Mouse (Mus musculus): ENCODE measurements at regions not wholly inside any gene's neighbourhood (a gene's known extent, or its start where the extent isn't known, plus 50 kb on each side); places are given as distances from the start of the nearest gene placed in this dataset.

DNA sequence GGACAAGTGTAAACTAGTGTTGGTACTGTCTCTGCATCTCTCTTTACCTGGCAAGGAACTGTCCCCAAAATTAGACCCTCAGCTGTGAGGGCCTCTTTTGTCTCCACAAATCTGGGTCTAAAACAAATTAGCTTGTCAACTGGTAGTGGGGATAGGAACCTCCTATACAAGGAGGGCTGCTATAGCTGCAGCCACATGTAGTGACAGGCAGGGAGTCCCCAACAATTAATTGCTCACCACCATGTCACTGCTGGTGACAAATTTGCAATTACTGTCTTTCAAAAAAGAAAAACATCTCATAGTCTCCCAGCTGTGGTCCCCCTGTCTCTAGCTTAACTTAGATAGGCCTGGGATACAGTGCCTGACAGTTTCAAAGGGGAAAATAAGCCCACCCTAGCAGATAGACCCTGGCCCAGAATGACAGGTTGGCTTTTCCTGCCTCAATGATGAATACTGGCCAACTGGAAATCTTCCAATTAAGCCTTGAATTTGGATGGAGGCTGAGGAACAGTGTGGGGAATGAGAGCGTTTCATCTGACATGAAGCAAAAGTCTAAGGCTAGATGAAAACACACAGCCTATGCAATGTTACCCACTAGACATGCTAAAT lies 110.6 kb upstream of the B3gat1 start:
- Histone ChIP-seq H3K4me3 (no peak overlapping the region), H3K4me1 (no peaks in the 10 kb centered on the region), H3K27ac (no peak overlapping the region), H3K27me3 (ENCODE audit: poor library complexity, severe bottlenecking) (no peaks in the 10 kb centered on the region), H3K36me3 (replicated peaks) (no peaks in the 10 kb centered on the region), H3K9me3 (no peaks in the 10 kb centered on the region)
- WGBS, result 94% methylated on average over 1 of the region's 1 CpGs
- DNase-seq (ENCODE audit: extremely low spot score, low spot score), result no peak

- no peak overlapping the region for H3K4me3 ChIP-seq
- no peaks in the 10 kb centered on the region for H3K27me3 ChIP-seq (ENCODE audit: poor library complexity, severe bottlenecking)
- no peaks in the 10 kb centered on the region for H3K9me3 ChIP-seq
- DNase-seq (ENCODE audit: extremely low spot score, low spot score), result no peak
- no peaks in the 10 kb centered on the region for H3K4me1 ChIP-seq
- no peak overlapping the region for H3K27ac ChIP-seq
- 87% methylated on average over 2 of the region's 2 CpGs for WGBS
- no peaks in the 10 kb centered on the region for H3K36me3 ChIP-seq (replicated peaks)
Measured at GRCm38 (mm10) chr9:26625171-26625937, 108.2 kb upstream of the B3gat1 start.

- Histone ChIP-seq H3K4me1 (no peaks in the 10 kb centered on the region), H3K27me3 (ENCODE audit: poor library complexity, severe bottlenecking) (no peaks in the 10 kb centered on the region), H3K4me3 (no peak overlapping the region), H3K36me3 (replicated peaks) (no peaks in the 10 kb centered on the region), H3K27ac (no peak overlapping the region), H3K9me3 (no peaks in the 10 kb centered on the region)
- no peak for DNase-seq (ENCODE audit: extremely low spot score, low spot score)
- 91% methylated on average over 8 of the region's 8 CpGs for whole genome bisulfite sequencing
Measured at GRCm38 (mm10) chr9:26632891-26633650, 100.5 kb upstream of the B3gat1 start.

DNA sequence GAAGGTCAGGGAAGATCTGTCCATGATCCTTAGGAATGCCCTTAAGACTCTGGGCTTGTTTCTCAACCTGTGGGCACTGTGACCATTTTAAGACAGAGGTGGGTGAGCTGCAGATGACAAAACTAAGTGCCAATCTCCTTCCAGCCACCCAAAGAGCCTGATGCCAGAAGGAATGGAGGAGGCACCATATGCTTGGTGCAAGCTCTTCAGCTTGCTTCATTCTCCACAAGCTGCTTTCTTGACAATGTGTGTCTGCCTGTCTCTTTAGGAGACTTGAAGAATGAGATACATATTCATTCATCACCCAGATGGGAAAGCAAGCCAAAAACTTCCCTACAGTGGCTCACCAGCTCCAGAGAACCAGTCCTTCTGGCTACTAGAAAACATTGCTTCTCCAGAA lies 98.3 kb upstream of the B3gat1 start:
- Histone ChIP-seq H3K9me3 (no peaks in the 10 kb centered on the region), H3K4me1 (no peaks in the 10 kb centered on the region)

DNA sequence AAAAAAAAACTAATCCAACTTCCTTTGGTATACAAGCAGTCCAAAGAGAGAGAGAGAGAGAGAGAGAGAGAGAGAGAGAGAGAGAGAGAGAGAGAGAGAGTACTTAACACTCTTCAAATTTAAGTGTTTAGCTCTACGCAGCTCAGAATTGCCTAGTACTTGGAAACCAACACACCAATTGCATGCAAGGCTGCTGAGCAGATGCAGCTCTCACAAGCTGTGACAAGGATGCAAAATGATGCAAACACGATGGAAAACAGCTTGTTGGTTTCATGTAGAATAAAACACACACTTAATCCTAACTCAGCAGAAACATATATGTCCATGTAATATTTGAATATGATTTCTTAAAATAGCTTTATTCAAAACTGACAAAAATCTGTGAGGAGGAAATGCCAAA lies 94.9 kb upstream of the B3gat1 start:
- no peaks in the 10 kb centered on the region for H3K36me3 ChIP-seq (replicated peaks)
- H3K27me3 ChIP-seq (ENCODE audit: poor library complexity, severe bottlenecking), result no peaks in the 10 kb centered on the region
- WGBS, result 90% methylated on average over 2 of the region's 2 CpGs
- no peaks in the 10 kb centered on the region for H3K4me1 ChIP-seq
- no peaks in the 10 kb centered on the region for H3K9me3 ChIP-seq
- no peak for DNase-seq (ENCODE audit: extremely low spot score, low spot score)
- no peak overlapping the region for H3K27ac ChIP-seq
- H3K4me3 ChIP-seq, result no peak overlapping the region

More for the DNA sequence above, 98.3 kb upstream of the B3gat1 start:
- no peak for DNase-seq (ENCODE audit: extremely low spot score, low spot score)
- Histone ChIP-seq H3K36me3 (replicated peaks) (no peaks in the 10 kb centered on the region), H3K4me3 (no peak overlapping the region), H3K27ac (no peak overlapping the region), H3K27me3 (ENCODE audit: poor library complexity, severe bottlenecking) (no peaks in the 10 kb centered on the region)

DNA sequence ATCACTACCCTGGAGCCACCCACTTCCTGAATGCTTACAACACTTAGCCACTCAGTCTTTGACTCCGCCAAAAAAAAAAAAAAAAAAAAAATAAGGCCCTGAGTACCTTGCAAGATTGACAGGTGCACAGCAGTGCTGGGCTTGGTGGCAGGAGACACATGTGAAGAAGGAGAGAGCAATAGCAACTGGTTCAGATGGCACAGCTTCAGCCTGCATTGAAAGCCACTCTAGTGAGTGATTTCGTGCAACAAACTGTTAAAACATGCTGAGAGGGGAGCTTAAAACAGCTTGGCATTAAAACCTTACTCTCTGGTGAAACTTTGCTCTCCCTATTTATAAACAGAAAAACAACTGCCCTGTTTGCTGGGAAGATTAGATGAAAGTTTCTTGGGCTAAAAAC lies 91.2 kb upstream of the B3gat1 start:
- Histone ChIP-seq H3K36me3 (replicated peaks) (no peaks in the 10 kb centered on the region), H3K27me3 (ENCODE audit: poor library complexity, severe bottlenecking) (no peaks in the 10 kb centered on the region), H3K27ac (no peak overlapping the region), H3K9me3 (no peaks in the 10 kb centered on the region), H3K4me3 (no peak overlapping the region), H3K4me1 (no peaks in the 10 kb centered on the region)
- no peak for DNase-seq (ENCODE audit: extremely low spot score, low spot score)
- WGBS, result 85% methylated on average over 2 of the region's 2 CpGs

DNA sequence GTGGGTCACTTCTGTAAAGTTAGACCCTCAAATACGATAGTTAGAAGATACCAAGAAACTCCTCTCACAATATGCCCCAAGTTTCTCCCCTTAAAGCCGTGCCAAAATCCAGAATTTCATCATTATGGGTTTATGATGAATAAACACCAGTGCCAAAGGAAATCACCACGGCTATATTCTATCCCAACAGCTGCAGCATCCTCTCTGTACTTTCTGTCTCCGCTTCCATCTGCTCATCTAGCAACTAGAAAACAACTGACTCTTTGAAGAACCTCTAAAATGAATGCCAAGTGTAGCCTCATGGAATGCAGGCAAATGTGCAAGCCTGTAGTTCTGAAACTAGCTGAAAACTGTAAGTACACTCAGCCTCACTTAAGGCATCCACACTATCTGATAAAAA lies 90.7 kb upstream of the B3gat1 start:
- no peaks in the 10 kb centered on the region for H3K9me3 ChIP-seq
- DNase-seq (ENCODE audit: extremely low spot score, low spot score), result no peak
- WGBS, result 92% methylated on average over 4 of the region's 4 CpGs
- no peaks in the 10 kb centered on the region for H3K27me3 ChIP-seq (ENCODE audit: poor library complexity, severe bottlenecking)
- no peaks in the 10 kb centered on the region for H3K36me3 ChIP-seq (replicated peaks)
- H3K4me3 ChIP-seq, result no peak overlapping the region
- no peaks in the 10 kb centered on the region for H3K4me1 ChIP-seq
- no peak overlapping the region for H3K27ac ChIP-seq

DNA sequence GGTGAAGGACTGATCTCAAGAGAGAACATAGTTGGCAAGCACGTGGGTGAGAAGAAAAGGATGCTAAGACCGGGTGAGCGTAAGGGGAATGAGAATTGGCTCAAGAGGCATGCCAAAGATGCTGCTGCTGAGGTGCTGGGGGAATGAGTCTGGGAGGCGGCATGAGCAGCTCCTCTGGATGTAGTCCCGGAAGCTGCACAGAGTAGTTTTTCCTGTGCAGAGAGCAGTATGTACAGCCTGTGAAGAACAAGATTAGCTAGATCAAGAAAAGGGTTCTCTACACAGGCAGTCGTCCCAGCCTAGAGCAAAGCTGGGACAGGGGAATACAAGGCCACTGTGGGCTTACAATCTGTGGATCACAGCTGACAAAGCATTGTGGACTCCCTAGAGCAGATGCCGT lies 84.0 kb upstream of the B3gat1 start:
- 89% methylated on average over 7 of the region's 7 CpGs for WGBS
- no peaks in the 10 kb centered on the region for H3K27me3 ChIP-seq (ENCODE audit: poor library complexity, severe bottlenecking)
- H3K4me3 ChIP-seq, result no peak overlapping the region
- H3K36me3 ChIP-seq (replicated peaks), result no peaks in the 10 kb centered on the region
- no peaks in the 10 kb centered on the region for H3K9me3 ChIP-seq
- H3K4me1 ChIP-seq, result peaks cover 5% of the 10 kb centered on the region
- H3K27ac ChIP-seq, result no peak overlapping the region
- DNase-seq (ENCODE audit: extremely low spot score, low spot score), result no peak

DNA sequence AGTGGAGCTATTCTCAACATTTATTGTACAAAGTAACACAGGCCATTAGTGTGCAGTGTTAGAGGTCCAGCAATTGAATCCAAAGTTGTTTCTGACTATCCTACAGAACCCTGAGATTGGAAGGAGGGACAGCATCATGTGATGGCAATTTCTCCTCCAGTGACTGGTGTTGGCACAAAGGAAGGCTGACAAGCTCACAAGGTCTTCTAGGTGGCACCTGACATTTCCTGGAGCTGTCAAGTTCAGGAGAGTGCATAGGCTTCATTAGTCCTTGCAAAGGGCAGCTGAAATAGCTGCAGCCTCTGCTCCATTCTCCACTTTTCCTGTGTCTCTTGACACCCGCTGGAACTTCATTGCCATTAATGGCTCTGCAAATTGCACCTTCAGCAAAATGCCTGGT lies 80.6 kb upstream of the B3gat1 start:
- H3K27ac ChIP-seq, result no peak overlapping the region
- H3K4me3 ChIP-seq, result no peak overlapping the region
- WGBS, result 82% methylated on average over 1 of the region's 1 CpGs

DNA sequence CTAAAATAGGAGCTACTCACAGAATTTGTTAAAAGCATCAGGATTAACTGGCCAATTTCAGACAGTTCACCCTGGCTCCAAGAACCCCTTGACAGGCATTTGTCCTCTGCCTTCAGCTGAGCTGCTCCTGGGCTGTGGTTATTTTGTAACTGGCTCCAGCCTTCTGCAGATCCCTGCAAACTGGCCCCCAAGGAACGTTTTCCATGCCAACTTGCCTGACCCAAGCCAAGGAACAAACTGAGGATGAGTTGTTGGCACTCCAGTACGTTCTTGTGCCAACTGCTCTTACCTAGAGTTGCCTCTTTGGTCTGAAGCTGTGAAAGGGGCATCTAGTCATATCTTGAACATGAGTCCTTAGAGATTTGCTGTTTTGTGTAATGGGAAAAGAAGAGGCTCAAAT lies 74.2 kb upstream of the B3gat1 start:
- 74% methylated on average over 2 of the region's 2 CpGs for WGBS
- Histone ChIP-seq H3K4me3 (no peak overlapping the region), H3K27ac (no peak overlapping the region), H3K4me1 (no peaks in the 10 kb centered on the region), H3K27me3 (ENCODE audit: poor library complexity, severe bottlenecking) (no peaks in the 10 kb centered on the region), H3K9me3 (no peaks in the 10 kb centered on the region), H3K36me3 (replicated peaks) (no peaks in the 10 kb centered on the region)
- no peak for DNase-seq (ENCODE audit: extremely low spot score, low spot score)

More for the DNA sequence above, 80.6 kb upstream of the B3gat1 start:
- DNase-seq (ENCODE audit: extremely low spot score, low spot score), result no peak
- no peaks in the 10 kb centered on the region for H3K36me3 ChIP-seq (replicated peaks)
- no peaks in the 10 kb centered on the region for H3K9me3 ChIP-seq
- H3K27me3 ChIP-seq (ENCODE audit: poor library complexity, severe bottlenecking), result no peaks in the 10 kb centered on the region
- peaks cover 5% of the 10 kb centered on the region for H3K4me1 ChIP-seq

GRCm38 (mm10) chr9:26663544-26663943 lies 70.0 kb upstream of the B3gat1 start:
- H3K9me3 ChIP-seq, result no peaks in the 10 kb centered on the region

DNA sequence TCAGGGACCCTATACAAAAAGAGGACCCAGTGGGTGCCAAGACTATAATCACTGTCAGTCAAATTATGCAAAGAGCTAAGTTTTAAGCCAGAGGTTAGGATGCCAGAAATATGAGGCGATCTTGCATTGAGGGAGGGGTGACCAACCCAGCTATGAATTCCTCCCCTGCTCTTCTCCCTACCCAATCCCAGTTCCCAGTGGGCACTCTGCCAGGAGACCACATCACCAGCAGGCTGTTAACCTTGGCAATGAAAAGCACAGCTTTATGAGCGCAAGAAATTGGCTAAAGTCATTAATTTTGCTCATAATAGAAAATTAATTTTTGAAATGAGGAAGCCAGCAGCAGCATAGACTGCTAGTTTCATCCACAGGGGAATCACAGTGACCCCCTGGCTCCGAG lies 65.7 kb upstream of the B3gat1 start:
- 81% methylated on average over 3 of the region's 3 CpGs for WGBS
- Histone ChIP-seq H3K4me1 (no peaks in the 10 kb centered on the region), H3K9me3 (no peaks in the 10 kb centered on the region), H3K27ac (no peak overlapping the region), H3K36me3 (replicated peaks) (no peaks in the 10 kb centered on the region), H3K27me3 (ENCODE audit: poor library complexity, severe bottlenecking) (no peaks in the 10 kb centered on the region), H3K4me3 (no peak overlapping the region)
- DNase-seq (ENCODE audit: extremely low spot score, low spot score), result no peak

More at GRCm38 (mm10) chr9:26663544-26663943, 70.0 kb upstream of the B3gat1 start:
- no peak for DNase-seq (ENCODE audit: extremely low spot score, low spot score)
- Histone ChIP-seq H3K27ac (no peak overlapping the region), H3K4me1 (no peaks in the 10 kb centered on the region), H3K27me3 (ENCODE audit: poor library complexity, severe bottlenecking) (no peaks in the 10 kb centered on the region), H3K4me3 (no peak overlapping the region), H3K36me3 (replicated peaks) (no peaks in the 10 kb centered on the region)
- WGBS, result 80% methylated on average over 1 of the region's 1 CpGs
